Mouse (Mus musculus): ENCODE data around the gene Qrich2.

Qrich2 gene

DNA sequence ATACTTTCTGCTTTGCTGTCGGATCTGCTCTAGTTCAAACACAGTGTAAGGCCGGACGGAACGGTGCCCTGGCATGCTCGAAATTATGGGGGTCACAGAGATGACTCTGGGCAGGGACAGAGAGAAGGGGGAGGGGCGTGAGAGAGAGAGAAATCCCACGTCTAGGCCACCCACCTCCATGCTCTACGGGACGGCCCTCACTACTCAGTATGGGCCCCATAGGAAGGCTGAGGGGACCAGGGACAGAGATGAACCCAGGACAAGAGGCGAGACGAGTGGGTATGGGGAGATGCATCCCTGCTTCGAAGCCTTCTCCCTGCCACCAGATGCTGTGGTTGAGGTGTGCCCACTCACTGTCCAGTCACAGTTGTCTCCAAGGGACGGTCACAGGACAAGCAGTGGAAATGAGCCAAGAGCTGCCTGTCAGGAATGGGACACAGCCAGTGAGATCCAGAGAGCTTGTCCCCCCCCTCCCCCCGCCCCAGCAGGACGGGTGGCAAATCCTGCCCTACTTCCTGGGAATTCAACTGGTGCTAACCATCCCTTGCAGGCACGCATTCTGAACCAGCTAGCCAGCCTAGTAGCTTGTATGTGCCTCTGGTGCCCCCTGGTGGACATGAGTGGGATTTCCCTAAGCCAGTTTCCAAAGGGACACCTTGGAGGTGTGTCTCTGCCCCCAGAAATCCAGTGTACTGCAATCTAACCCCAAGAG, 20.3 kb downstream of the Qrich2 start:
- peak; percentile 68 to 84 for DNase-seq (ENCODE audit: low read depth in 1 of 2, low spot score in 2 of 2)

- no peak for DNase-seq (ENCODE audit: low read depth in 1 of 2, low spot score in 2 of 2)
Observed at GRCm38 (mm10) chr11:116443935-116444334, 22.1 kb downstream of the Qrich2 start.

DNA sequence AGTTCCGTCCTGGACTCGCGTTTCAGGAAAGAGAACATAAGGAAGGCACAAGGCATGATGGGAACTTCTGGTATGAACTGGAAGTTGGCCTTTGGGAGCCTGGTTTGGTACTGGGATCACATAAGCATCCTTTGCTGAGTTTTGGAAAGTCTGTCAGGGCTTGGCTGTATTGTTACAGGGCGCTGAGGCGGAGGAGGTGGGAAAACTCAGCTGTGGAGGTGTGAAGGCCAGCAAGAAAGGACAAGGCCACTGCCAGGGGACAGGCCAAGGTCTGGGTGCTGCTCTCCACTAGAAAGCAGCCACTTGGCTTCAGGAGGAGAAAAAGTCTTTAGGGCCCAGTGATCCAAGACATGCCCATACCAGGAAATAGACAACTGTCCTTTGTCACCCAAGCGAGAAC, 22.7 kb downstream of the Qrich2 start:
- no peak for DNase-seq (ENCODE audit: low read depth in 1 of 2, low spot score in 2 of 2)

DNA sequence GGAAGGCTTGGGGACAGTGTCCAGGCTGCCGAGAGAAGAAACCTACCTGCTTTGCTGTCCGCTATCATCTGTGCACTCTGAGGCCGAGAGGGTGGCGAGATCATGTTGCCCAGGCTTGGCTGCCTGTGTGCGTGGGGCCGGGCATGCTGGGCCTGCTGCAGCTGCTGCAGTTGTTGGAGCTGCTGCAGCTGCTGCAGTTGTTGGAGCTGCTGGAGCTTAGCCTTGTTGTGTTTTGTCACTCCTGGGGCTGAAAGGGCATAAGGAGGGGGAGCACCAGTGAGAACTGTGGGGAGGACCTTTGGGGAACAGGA, 23.2 kb downstream of the Qrich2 start:
- no peak for DNase-seq (ENCODE audit: low read depth in 1 of 2, low spot score in 2 of 2)

- DNase-seq (ENCODE audit: low read depth in 1 of 2, low spot score in 2 of 2) = no peak
Observed at GRCm38 (mm10) chr11:116442129-116442866, 23.7 kb downstream of the Qrich2 start.

DNA sequence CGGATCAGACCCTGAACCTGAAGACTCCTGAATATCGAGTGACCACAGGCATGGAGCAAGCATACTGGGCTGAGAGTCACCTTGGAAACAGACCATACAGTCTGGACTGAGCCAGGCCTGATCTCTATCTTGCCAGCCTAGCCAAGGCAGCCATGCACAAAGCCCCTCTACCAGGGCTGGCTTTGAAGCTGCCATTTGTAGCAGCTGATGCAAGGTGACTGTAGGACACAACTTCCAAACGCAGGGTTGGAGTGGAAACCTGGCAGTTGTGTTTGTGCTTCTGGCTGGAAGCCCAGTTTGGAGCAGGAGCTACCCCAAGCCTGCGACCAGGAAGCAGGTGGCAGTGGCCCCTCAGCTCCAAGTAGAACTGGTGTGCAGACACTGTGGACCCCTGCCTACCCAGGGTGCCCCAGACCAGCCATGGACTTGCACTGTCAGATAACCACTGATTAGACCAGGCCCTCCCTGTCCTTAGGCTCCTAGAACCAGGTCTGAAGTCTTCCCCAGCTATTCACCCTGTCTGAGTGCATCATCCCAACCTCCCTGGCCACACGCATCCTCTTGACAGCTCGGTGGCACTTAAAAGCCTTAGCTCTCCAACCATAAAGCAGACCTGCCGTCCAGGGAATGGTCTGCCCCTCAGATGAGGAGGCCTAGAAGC, 25.5 kb downstream of the Qrich2 start:
- no peak for DNase-seq (ENCODE audit: low read depth in 1 of 2, low spot score in 2 of 2)

DNA sequence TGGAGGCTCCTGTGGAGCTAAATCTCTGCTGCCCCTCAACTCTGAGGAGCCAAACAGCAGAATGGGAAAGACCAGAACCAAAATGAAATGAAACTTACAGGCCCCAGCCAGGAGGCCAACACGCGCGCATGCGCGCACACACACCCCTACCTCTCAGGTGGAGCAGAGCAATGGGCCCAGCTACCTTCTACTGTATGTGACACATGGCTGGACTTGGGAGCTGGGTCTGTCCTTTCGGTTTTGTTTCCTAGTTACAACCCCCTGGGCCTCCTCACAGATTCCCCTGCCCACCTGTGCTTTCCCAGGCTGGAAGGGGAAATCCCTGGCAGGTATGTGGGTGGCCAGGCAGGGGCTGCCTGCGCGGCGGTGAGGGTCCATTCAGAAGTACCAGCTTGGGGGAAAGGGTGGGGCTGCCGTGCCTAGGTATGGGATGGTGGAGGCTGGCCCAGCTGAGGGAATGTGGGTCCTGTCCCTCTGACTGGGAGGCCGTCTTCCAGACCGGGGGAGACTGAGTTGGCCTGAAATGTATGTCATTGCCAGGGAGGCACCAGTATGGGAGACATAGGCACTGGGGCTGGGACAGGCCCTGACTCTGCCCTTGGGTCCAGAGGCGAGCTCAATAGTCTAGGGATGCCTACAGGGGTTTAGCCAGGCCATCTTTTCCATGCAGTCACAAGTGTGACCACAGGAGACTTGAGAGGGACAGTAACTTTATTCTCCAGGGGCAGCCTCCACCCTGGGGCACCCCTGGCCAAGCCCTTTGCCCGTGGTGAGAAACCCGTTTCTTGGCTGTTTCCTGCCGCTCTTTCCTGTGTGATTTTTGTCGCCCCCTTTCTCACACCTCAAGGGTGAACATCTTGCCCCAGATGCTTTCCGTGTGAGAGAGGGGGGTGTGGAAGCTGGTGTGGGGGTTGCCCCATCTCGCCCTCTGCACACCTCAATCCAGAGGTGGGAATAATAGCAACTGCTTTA, 26.5 kb downstream of the Qrich2 start:
- DNase-seq (ENCODE audit: low read depth in 1 of 2, low spot score in 2 of 2) = no peak

- DNase-seq (ENCODE audit: low read depth in 1 of 2, low spot score in 2 of 2) = no peak
Observed at GRCm38 (mm10) chr11:116437541-116437940, 28.5 kb downstream of the Qrich2 start.

GRCm38 (mm10) chr11:116436725-116437331, 29.2 kb downstream of the Qrich2 start:
- DNase-seq (ENCODE audit: low read depth in 1 of 2, low spot score in 2 of 2) = peak; percentile 70 to 81

DNA sequence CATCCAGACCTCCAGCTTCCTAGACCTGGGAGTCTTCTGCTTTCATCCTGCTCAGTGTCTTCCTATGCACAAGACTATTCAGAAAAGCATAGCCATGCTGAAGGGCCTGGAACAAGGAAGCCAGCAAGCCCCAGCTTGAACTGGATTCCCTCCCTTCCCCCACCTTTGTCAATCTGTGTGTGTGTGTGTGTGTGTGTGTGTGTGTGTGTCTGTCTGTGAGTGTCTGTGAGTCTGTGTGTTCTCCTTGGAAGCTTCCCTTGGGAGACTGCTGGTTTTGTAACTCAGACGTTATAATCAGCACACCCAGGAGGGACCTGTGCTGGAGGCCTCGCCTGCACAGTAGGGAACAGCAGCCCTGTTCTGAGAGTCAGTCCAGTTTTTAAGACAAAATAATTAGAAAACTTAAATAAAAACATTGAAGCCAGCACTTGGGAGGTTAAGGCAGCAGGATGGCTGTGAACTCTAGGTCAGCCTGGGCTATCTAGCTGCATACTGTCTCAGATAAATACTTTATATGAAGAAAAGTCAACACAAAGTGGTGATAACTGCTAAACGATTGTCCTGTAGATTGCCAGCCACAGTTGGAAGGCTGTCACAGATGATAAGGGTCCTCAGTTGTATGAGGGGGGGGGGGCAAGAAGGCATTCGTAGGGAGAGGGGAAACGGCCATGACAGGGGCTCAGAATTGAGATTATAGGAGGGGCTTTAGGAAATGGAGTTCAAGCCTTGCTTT, 29.9 kb downstream of the Qrich2 start:
- no peak for DNase-seq (ENCODE audit: low read depth in 1 of 2, low spot score in 2 of 2)

DNA sequence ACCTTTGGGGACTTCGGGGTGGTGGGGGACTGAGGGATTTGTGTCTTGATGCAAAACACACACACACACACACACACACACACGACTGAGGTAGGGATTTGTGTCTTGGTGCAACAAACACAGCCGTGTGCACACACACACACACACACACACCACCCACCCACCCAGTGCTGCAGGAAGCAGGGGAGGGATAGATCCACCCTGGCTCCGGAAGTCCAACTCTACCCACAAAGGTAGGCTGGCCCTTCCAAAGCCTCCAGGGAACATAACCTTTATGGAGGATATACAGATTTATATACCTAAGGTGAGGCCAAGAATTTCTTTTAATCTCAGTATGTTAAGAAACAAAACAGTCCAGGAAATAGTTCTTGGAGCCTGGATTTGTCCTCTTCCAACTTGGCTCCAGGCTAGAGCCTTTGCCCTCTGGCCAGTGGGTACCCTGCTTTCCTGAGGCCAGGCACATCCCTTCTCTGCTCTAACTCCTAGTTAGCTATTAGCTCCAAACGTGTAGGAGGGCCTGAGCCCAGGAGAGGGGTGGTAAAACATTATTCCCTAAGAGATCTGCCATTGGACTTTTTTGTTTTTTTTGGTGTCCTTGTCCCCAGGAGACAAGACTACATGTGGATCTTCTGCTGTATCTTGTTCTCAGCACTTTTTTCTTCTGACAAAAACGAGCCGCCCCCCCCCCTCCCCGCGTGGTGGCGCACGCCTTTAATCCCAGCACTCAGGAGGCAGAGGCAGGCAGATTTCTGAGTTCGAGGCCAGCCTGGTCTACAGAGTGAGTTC, 30.9 kb downstream of the Qrich2 start:
- DNase-seq (ENCODE audit: low read depth in 1 of 2, low spot score in 2 of 2) = no peak

- peak in 1 of 2 experiments; percentile 34 for DNase-seq (ENCODE audit: low read depth in 1 of 2, low spot score in 2 of 2)
Observed at GRCm38 (mm10) chr11:116434287-116434966, 31.6 kb downstream of the Qrich2 start.

GRCm38 (mm10) chr11:116433356-116434286, 32.4 kb downstream of the Qrich2 start, which contains the start of gene Ubald2:
TSS of gene Ubald2 (plus strand) at chr11:116434094.
- peak; percentile 98 to 99 for DNase-seq (ENCODE audit: low read depth in 1 of 2, low spot score in 2 of 2)

DNA sequence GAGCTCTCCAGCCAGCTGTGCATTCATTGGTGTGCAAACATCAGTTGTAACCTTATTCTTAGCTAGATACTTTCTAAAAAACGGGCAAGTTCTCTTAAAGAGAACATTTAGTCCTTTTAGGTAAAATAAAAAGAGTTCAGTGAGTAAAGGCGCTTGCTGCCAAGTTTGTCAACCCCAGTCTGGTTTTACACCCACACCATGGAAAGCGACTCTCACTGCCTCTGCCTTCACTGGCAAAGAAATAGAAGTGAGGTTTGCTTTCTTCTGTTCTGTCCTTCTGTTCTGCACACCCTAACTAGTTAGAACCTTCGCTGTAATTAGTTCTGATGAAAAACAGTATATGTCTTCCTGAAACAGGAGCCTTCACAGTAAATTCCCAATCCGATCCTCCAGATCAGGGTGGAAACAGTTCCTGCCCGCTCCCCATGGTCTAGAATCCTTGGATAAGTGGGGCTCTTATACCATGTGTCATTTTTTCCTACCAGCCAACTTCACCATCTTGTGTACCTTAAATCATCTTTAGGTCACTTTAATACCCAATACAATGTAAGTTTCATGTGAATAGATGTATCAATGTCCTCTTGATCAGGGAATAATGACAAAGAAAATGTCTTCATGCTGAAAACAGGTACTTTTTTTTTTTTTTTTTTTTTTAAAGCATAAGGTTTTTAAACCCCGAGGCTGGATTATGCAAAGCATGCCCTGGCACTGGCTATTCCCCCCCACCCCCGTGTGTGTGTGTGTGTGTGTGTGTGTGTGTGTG, 33.3 kb downstream of the Qrich2 start:
- DNase-seq (ENCODE audit: low read depth in 1 of 2, low spot score in 2 of 2) = no peak

GRCm38 (mm10) chr11:116432127-116432526, 33.9 kb downstream of the Qrich2 start:
- no peak for DNase-seq (ENCODE audit: low read depth in 1 of 2, low spot score in 2 of 2)

GRCm38 (mm10) chr11:116431428-116432077, 34.5 kb downstream of the Qrich2 start:
- DNase-seq (ENCODE audit: low read depth in 1 of 2, low spot score in 2 of 2) = no peak
